Mouse (Mus musculus): Measurements from ENCODE around the gene Arnt2. TPM values are rescaled to one million over a fixed set of nuclear protein-coding genes. Genes with fewer than 3 reads are reported as not detected.

Arnt2 gene
- polyA plus RNA-seq, 1 experiment from 2014 or later: 0.15 TPM

DNA sequence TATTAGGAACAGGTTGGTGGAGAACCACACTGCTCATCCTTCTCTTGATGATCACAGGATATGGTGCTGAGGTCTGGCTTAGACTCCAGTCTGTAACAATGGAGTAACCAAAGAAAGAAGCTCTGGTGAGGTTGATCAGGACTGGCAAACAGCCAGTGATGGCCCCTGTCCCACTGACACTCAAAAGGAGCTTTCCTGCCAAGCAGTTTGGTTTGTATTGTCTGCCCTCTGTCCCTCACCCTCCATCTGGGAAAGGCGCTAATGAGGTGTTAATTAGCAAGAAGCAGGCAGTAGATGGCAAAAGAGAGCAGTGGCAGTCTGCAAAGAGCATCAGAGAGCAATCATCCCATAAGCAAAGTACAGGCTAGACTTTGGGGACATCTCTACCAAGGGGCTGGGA lies 81.2 kb downstream of the Arnt2 start:
- Histone ChIP-seq H3K27me3 (ENCODE audit: control insufficient read depth, insufficient read depth, low read depth, low read length) (no peaks in the 10 kb centered on the region), H3K9me3 (replicated peaks; ENCODE audit: control insufficient read depth, low read length) (no peaks in the 10 kb centered on the region), H3K4me2 (ENCODE audit: low read depth, low read length) (no peak overlapping the region), H3K9ac (ENCODE audit: low read depth, low read length) (no peak overlapping the region), H3K4me1 (ENCODE audit: control insufficient read depth, low read depth, low read length) (no peaks in the 10 kb centered on the region), H3K27ac (ENCODE audit: low read length) (no peak overlapping the region), H3K4me3 (ENCODE audit: low read depth, low read length) (no peak overlapping the region), H3K36me3 (ENCODE audit: control insufficient read depth, insufficient read depth) (no peaks in the 10 kb centered on the region)
- no peak for ATAC-seq (ENCODE audit: low read depth)
- 20% methylated on average over 1 of the region's 1 CpGs for WGBS (ENCODE audit: insufficient replicate concordance)

GRCm38 (mm10) chr7:84325570-84326328 lies 84.2 kb downstream of the Arnt2 start:
- H3K27me3 ChIP-seq (ENCODE audit: control insufficient read depth, insufficient read depth, low read depth, low read length): no peaks in the 10 kb centered on the region
- no peak overlapping the region for H3K27ac ChIP-seq (ENCODE audit: low read length)
- H3K36me3 ChIP-seq (ENCODE audit: control insufficient read depth, insufficient read depth): no peaks in the 10 kb centered on the region
- H3K9me3 ChIP-seq (replicated peaks; ENCODE audit: control insufficient read depth, low read length): no peaks in the 10 kb centered on the region
- no peaks in the 10 kb centered on the region for H3K4me1 ChIP-seq (ENCODE audit: control insufficient read depth, low read depth, low read length)
- H3K4me2 ChIP-seq (ENCODE audit: low read depth, low read length): no peak overlapping the region
- 30% methylated on average over 2 of the region's 2 CpGs for WGBS (ENCODE audit: insufficient replicate concordance)
- H3K4me3 ChIP-seq (ENCODE audit: low read depth, low read length): no peak overlapping the region
- H3K9ac ChIP-seq (ENCODE audit: low read depth, low read length): no peak overlapping the region
- no peak for ATAC-seq (ENCODE audit: low read depth)

DNA sequence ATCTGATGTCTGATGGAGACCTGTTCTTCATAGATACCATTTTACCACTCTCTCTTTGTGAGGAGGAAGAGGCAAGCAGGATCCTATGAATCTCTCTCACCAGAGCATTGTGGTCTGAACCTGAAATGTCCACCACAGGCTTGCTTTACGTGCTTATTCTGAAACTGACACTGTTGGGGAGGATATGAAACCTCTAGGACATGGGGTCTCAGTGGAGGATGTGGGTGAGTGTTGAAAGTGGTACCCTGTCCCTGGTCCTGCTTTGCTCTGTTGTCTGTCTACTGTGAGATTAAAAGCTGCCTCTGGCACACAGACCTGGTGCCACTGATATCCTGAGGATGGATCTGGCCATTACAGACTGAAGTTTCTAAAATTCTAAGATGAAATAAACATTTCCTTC lies 88.4 kb downstream of the Arnt2 start:
- H3K9me3 ChIP-seq (replicated peaks; ENCODE audit: control insufficient read depth, low read length): no peaks in the 10 kb centered on the region
- no peak overlapping the region for H3K4me3 ChIP-seq (ENCODE audit: low read depth, low read length)
- ATAC-seq (ENCODE audit: low read depth): no peak
- no peak overlapping the region for H3K27ac ChIP-seq (ENCODE audit: low read length)
- no peaks in the 10 kb centered on the region for H3K36me3 ChIP-seq (ENCODE audit: control insufficient read depth, insufficient read depth)
- H3K27me3 ChIP-seq (ENCODE audit: control insufficient read depth, insufficient read depth, low read depth, low read length): no peaks in the 10 kb centered on the region
- no peak overlapping the region for H3K9ac ChIP-seq (ENCODE audit: low read depth, low read length)
- no peak overlapping the region for H3K4me2 ChIP-seq (ENCODE audit: low read depth, low read length)
- H3K4me1 ChIP-seq (ENCODE audit: control insufficient read depth, low read depth, low read length): no peaks in the 10 kb centered on the region
- WGBS (ENCODE audit: insufficient replicate concordance): 48% methylated on average over 1 of the region's 1 CpGs

GRCm38 (mm10) chr7:84315353-84316003 lies 94.5 kb downstream of the Arnt2 start:
- Histone ChIP-seq H3K4me2 (ENCODE audit: low read depth, low read length) (no peak overlapping the region), H3K27ac (ENCODE audit: low read length) (no peak overlapping the region), H3K27me3 (ENCODE audit: control insufficient read depth, insufficient read depth, low read depth, low read length) (no peaks in the 10 kb centered on the region), H3K36me3 (ENCODE audit: control insufficient read depth, insufficient read depth) (no peaks in the 10 kb centered on the region), H3K9ac (ENCODE audit: low read depth, low read length) (no peak overlapping the region), H3K9me3 (replicated peaks; ENCODE audit: control insufficient read depth, low read length) (no peaks in the 10 kb centered on the region), H3K4me1 (ENCODE audit: control insufficient read depth, low read depth, low read length) (no peaks in the 10 kb centered on the region), H3K4me3 (ENCODE audit: low read depth, low read length) (no peak overlapping the region)
- no peak for ATAC-seq (ENCODE audit: low read depth)
- 42% methylated on average over 7 of the region's 7 CpGs for WGBS (ENCODE audit: insufficient replicate concordance)

DNA sequence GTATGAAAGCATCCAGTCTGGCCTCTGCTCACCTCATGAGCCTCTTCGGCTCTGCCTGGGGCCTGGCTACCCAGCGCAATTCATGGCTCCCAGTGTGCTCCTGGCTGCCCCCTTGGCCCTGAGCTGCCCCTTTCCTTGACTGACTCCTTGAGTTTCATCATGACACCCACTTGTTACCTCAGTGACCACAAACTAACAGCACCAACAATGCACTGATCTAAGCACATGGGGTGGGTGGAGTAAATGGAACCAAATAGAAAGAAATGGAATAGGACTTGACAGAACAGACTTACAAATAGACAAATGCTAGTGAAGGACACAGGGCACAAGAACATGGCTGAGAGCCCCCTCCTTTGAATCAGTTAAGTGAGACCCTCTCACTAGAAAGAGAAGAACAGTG lies 95.2 kb downstream of the Arnt2 start:
- H3K9ac ChIP-seq (ENCODE audit: low read depth, low read length): no peak overlapping the region
- ATAC-seq (ENCODE audit: low read depth): no peak
- no peaks in the 10 kb centered on the region for H3K9me3 ChIP-seq (replicated peaks; ENCODE audit: control insufficient read depth, low read length)
- H3K4me1 ChIP-seq (ENCODE audit: control insufficient read depth, low read depth, low read length): no peaks in the 10 kb centered on the region
- no peak overlapping the region for H3K4me2 ChIP-seq (ENCODE audit: low read depth, low read length)
- no peaks in the 10 kb centered on the region for H3K36me3 ChIP-seq (ENCODE audit: control insufficient read depth, insufficient read depth)
- no peak overlapping the region for H3K27ac ChIP-seq (ENCODE audit: low read length)
- 68% methylated on average over 2 of the region's 2 CpGs for WGBS (ENCODE audit: insufficient replicate concordance)
- H3K4me3 ChIP-seq (ENCODE audit: low read depth, low read length): no peak overlapping the region
- no peaks in the 10 kb centered on the region for H3K27me3 ChIP-seq (ENCODE audit: control insufficient read depth, insufficient read depth, low read depth, low read length)

GRCm38 (mm10) chr7:84311624-84312023 lies 98.4 kb downstream of the Arnt2 start:
- H3K36me3 ChIP-seq (ENCODE audit: control insufficient read depth, insufficient read depth): no peaks in the 10 kb centered on the region
- H3K9ac ChIP-seq (ENCODE audit: low read depth, low read length): no peak overlapping the region
- no peak for ATAC-seq (ENCODE audit: low read depth)
- H3K4me2 ChIP-seq (ENCODE audit: low read depth, low read length): no peak overlapping the region
- H3K4me3 ChIP-seq (ENCODE audit: low read depth, low read length): no peak overlapping the region
- H3K27ac ChIP-seq (ENCODE audit: low read length): no peak overlapping the region
- H3K9me3 ChIP-seq (replicated peaks; ENCODE audit: control insufficient read depth, low read length): no peaks in the 10 kb centered on the region
- WGBS (ENCODE audit: insufficient replicate concordance): 56% methylated on average over 3 of the region's 3 CpGs
- no peaks in the 10 kb centered on the region for H3K4me1 ChIP-seq (ENCODE audit: control insufficient read depth, low read depth, low read length)
- H3K27me3 ChIP-seq (ENCODE audit: control insufficient read depth, insufficient read depth, low read depth, low read length): no peaks in the 10 kb centered on the region

- WGBS (ENCODE audit: insufficient replicate concordance): 59% methylated on average over 4 of the region's 4 CpGs
- no peaks in the 10 kb centered on the region for H3K27me3 ChIP-seq (ENCODE audit: control insufficient read depth, insufficient read depth, low read depth, low read length)
These were observed 99.1 kb downstream of the Arnt2 start for GRCm38 (mm10) chr7:84310909-84311311.

GRCm38 (mm10) chr7:84307329-84307925 lies 102.5 kb downstream of the Arnt2 start:
- ATAC-seq (ENCODE audit: low read depth): no peak
- no peak overlapping the region for H3K9ac ChIP-seq (ENCODE audit: low read depth, low read length)
- H3K27ac ChIP-seq (ENCODE audit: low read length): no peak overlapping the region
- H3K4me3 ChIP-seq (ENCODE audit: low read depth, low read length): no peak overlapping the region
- H3K9me3 ChIP-seq (replicated peaks; ENCODE audit: control insufficient read depth, low read length): no peaks in the 10 kb centered on the region
- H3K36me3 ChIP-seq (ENCODE audit: control insufficient read depth, insufficient read depth): no peaks in the 10 kb centered on the region
- WGBS (ENCODE audit: insufficient replicate concordance): 58% methylated on average over 3 of the region's 3 CpGs
- H3K27me3 ChIP-seq (ENCODE audit: control insufficient read depth, insufficient read depth, low read depth, low read length): no peaks in the 10 kb centered on the region
- H3K4me2 ChIP-seq (ENCODE audit: low read depth, low read length): no peak overlapping the region
- no peaks in the 10 kb centered on the region for H3K4me1 ChIP-seq (ENCODE audit: control insufficient read depth, low read depth, low read length)

More at GRCm38 (mm10) chr7:84310909-84311311, 99.1 kb downstream of the Arnt2 start:
- no peaks in the 10 kb centered on the region for H3K4me1 ChIP-seq (ENCODE audit: control insufficient read depth, low read depth, low read length)
- H3K4me3 ChIP-seq (ENCODE audit: low read depth, low read length): no peak overlapping the region
- H3K9me3 ChIP-seq (replicated peaks; ENCODE audit: control insufficient read depth, low read length): no peaks in the 10 kb centered on the region
- no peak overlapping the region for H3K9ac ChIP-seq (ENCODE audit: low read depth, low read length)
- H3K4me2 ChIP-seq (ENCODE audit: low read depth, low read length): no peak overlapping the region
- ATAC-seq (ENCODE audit: low read depth): no peak
- no peak overlapping the region for H3K27ac ChIP-seq (ENCODE audit: low read length)
- no peaks in the 10 kb centered on the region for H3K36me3 ChIP-seq (ENCODE audit: control insufficient read depth, insufficient read depth)

GRCm38 (mm10) chr7:84300261-84300660 lies 109.7 kb downstream of the Arnt2 start:
- Histone ChIP-seq H3K9me3 (replicated peaks; ENCODE audit: control insufficient read depth, low read length) (no peaks in the 10 kb centered on the region), H3K4me2 (ENCODE audit: low read depth, low read length) (no peak overlapping the region), H3K9ac (ENCODE audit: low read depth, low read length) (no peak overlapping the region), H3K4me1 (ENCODE audit: control insufficient read depth, low read depth, low read length) (no peaks in the 10 kb centered on the region), H3K4me3 (ENCODE audit: low read depth, low read length) (no peak overlapping the region), H3K36me3 (ENCODE audit: control insufficient read depth, insufficient read depth) (no peaks in the 10 kb centered on the region), H3K27me3 (ENCODE audit: control insufficient read depth, insufficient read depth, low read depth, low read length) (no peaks in the 10 kb centered on the region), H3K27ac (ENCODE audit: low read length) (no peak overlapping the region)
- ATAC-seq (ENCODE audit: low read depth): no peak
- WGBS (ENCODE audit: insufficient replicate concordance): 28% methylated on average over 1 of the region's 1 CpGs

Measured in liver, embryonic 16.5 days (tissue).